Mouse (Mus musculus): Measurements from ENCODE around the gene Vstm4. TPM values are rescaled to one million over a fixed set of nuclear protein-coding genes. Genes with fewer than 3 reads are reported as not detected.
A peak's percentile ranks its signal among the peaks of the same experiment; 100 is the strongest.

Vstm4 gene
- polyA plus RNA-seq, 1 experiment from 2014 or later, result 37.3 TPM

GRCm38 (mm10) chr14:32896896-32897295 lies 40.3 kb downstream of the Vstm4 start:
- no peak overlapping the region for H3K9ac ChIP-seq
- no peak overlapping the region for H3K4me2 ChIP-seq (replicated peaks)
- no peak overlapping the region for H3K4me3 ChIP-seq (replicated peaks)
- 66% methylated on average over 2 of the region's 2 CpGs for WGBS
- 0 out of 2 replicates have a peak, but pooled peaks cover 6% of the 10 kb centered on the region for H3K36me3 ChIP-seq
- H3K4me1 ChIP-seq, result peaks cover 31% of the 10 kb centered on the region
- no peaks in the 10 kb centered on the region for H3K9me3 ChIP-seq (replicated peaks)
- H3K27ac ChIP-seq (replicated peaks), result peak overlapping the region; percentile 44; the same call in 1 of the 2 replicates
- ATAC-seq (ENCODE audit: insufficient number of reproducible peaks, low FRiP score, low TSS enrichment, low read depth), result no peak
- H3K27me3 ChIP-seq, result no peaks in the 10 kb centered on the region

- 0 out of 2 replicates have a peak, but pooled peaks cover 4% of the 10 kb centered on the region for H3K36me3 ChIP-seq
- no peaks in the 10 kb centered on the region for H3K4me1 ChIP-seq
- no peaks in the 10 kb centered on the region for H3K9me3 ChIP-seq (replicated peaks)
- no peak overlapping the region for H3K4me3 ChIP-seq (replicated peaks)
- WGBS, result 87% methylated on average over 3 of the region's 3 CpGs
- no peak overlapping the region for H3K4me2 ChIP-seq (replicated peaks)
- H3K27me3 ChIP-seq, result no peaks in the 10 kb centered on the region
- H3K9ac ChIP-seq, result no peak overlapping the region
- ATAC-seq (ENCODE audit: insufficient number of reproducible peaks, low FRiP score, low TSS enrichment, low read depth), result no peak
- no peak overlapping the region for H3K27ac ChIP-seq (replicated peaks)
These were observed 46.6 kb downstream of the Vstm4 start for GRCm38 (mm10) chr14:32903203-32903602.

GRCm38 (mm10) chr14:32906545-32906944 lies 50.0 kb downstream of the Vstm4 start:
- H3K4me3 ChIP-seq (replicated peaks), result no peak overlapping the region
- 80% methylated on average over 3 of the region's 3 CpGs for WGBS
- no peak overlapping the region for H3K4me2 ChIP-seq (replicated peaks)
- no peaks in the 10 kb centered on the region for H3K9me3 ChIP-seq (replicated peaks)
- H3K27me3 ChIP-seq, result no peaks in the 10 kb centered on the region
- no peak overlapping the region for H3K27ac ChIP-seq (replicated peaks)
- H3K4me1 ChIP-seq, result peaks cover 2% of the 10 kb centered on the region; the same call in 1 of the 2 replicates
- no peak overlapping the region for H3K9ac ChIP-seq
- no peak for ATAC-seq (ENCODE audit: insufficient number of reproducible peaks, low FRiP score, low TSS enrichment, low read depth)
- no peaks in the 10 kb centered on the region for H3K36me3 ChIP-seq

GRCm38 (mm10) chr14:32909112-32909511 lies 52.6 kb downstream of the Vstm4 start:
- H3K4me3 ChIP-seq (replicated peaks), result no peak overlapping the region
- no peak for ATAC-seq (ENCODE audit: insufficient number of reproducible peaks, low FRiP score, low TSS enrichment, low read depth)
- H3K9ac ChIP-seq, result no peak overlapping the region
- H3K9me3 ChIP-seq (replicated peaks), result no peaks in the 10 kb centered on the region
- H3K4me1 ChIP-seq, result peaks cover 2% of the 10 kb centered on the region; the same call in 1 of the 2 replicates
- 88% methylated on average over 6 of the region's 6 CpGs for WGBS
- no peak overlapping the region for H3K4me2 ChIP-seq (replicated peaks)
- H3K27me3 ChIP-seq, result no peaks in the 10 kb centered on the region
- H3K36me3 ChIP-seq, result no peaks in the 10 kb centered on the region
- H3K27ac ChIP-seq (replicated peaks), result no peak overlapping the region

GRCm38 (mm10) chr14:32911187-32911586 lies 54.6 kb downstream of the Vstm4 start:
- Histone ChIP-seq H3K4me2 (replicated peaks) (no peak overlapping the region), H3K27me3 (no peaks in the 10 kb centered on the region), H3K36me3 (no peaks in the 10 kb centered on the region), H3K27ac (replicated peaks) (no peak overlapping the region), H3K9me3 (replicated peaks) (no peaks in the 10 kb centered on the region), H3K4me3 (replicated peaks) (no peak overlapping the region), H3K4me1 (peaks cover 2% of the 10 kb centered on the region; the same call in 1 of the 2 replicates), H3K9ac (no peak overlapping the region)
- ATAC-seq (ENCODE audit: insufficient number of reproducible peaks, low FRiP score, low TSS enrichment, low read depth), result no peak
- WGBS, result 79% methylated on average over 4 of the region's 4 CpGs

- Histone ChIP-seq H3K4me1 (no peaks in the 10 kb centered on the region), H3K36me3 (no peaks in the 10 kb centered on the region), H3K9me3 (replicated peaks) (no peaks in the 10 kb centered on the region), H3K9ac (no peak overlapping the region), H3K27ac (replicated peaks) (no peak overlapping the region), H3K4me3 (replicated peaks) (no peak overlapping the region), H3K27me3 (no peaks in the 10 kb centered on the region), H3K4me2 (replicated peaks) (no peak overlapping the region)
- no peak; the same call in 1 of the 2 replicates for ATAC-seq (ENCODE audit: insufficient number of reproducible peaks, low FRiP score, low TSS enrichment, low read depth)
- 46% methylated on average over 2 of the region's 2 CpGs for WGBS
These were observed 58.8 kb downstream of the Vstm4 start for GRCm38 (mm10) chr14:32915360-32915759.

GRCm38 (mm10) chr14:32917919-32918318 lies 61.4 kb downstream of the Vstm4 start:
- Histone ChIP-seq H3K9me3 (replicated peaks) (no peaks in the 10 kb centered on the region), H3K27ac (replicated peaks) (no peak overlapping the region), H3K4me3 (replicated peaks) (no peak overlapping the region), H3K4me1 (no peaks in the 10 kb centered on the region), H3K36me3 (no peaks in the 10 kb centered on the region), H3K4me2 (replicated peaks) (no peak overlapping the region), H3K9ac (no peak overlapping the region), H3K27me3 (no peaks in the 10 kb centered on the region)
- WGBS, result 95% methylated on average over 1 of the region's 1 CpGs
- no peak for ATAC-seq (ENCODE audit: insufficient number of reproducible peaks, low FRiP score, low TSS enrichment, low read depth)

GRCm38 (mm10) chr14:32923871-32924270 lies 67.3 kb downstream of the Vstm4 start:
- H3K9me3 ChIP-seq (replicated peaks), result no peaks in the 10 kb centered on the region
- WGBS, result 63% methylated on average over 9 of the region's 9 CpGs
- H3K4me2 ChIP-seq (replicated peaks), result no peak overlapping the region
- H3K27me3 ChIP-seq, result no peaks in the 10 kb centered on the region
- no peaks in the 10 kb centered on the region for H3K36me3 ChIP-seq
- 0 out of 2 replicates have a peak, but pooled peaks cover 2% of the 10 kb centered on the region for H3K4me1 ChIP-seq
- no peak for ATAC-seq (ENCODE audit: insufficient number of reproducible peaks, low FRiP score, low TSS enrichment, low read depth)
- H3K27ac ChIP-seq (replicated peaks), result no peak overlapping the region
- H3K9ac ChIP-seq, result no peak overlapping the region
- no peak overlapping the region for H3K4me3 ChIP-seq (replicated peaks)

- Histone ChIP-seq H3K4me1 (no peaks in the 10 kb centered on the region), H3K4me2 (replicated peaks) (no peak overlapping the region), H3K4me3 (replicated peaks) (no peak overlapping the region), H3K9me3 (replicated peaks) (no peaks in the 10 kb centered on the region), H3K9ac (no peak overlapping the region), H3K27me3 (no peaks in the 10 kb centered on the region), H3K27ac (replicated peaks) (no peak overlapping the region; the same call in 1 of the 2 replicates), H3K36me3 (no peaks in the 10 kb centered on the region)
- WGBS, result 81% methylated on average over 10 of the region's 10 CpGs
- no peak for ATAC-seq (ENCODE audit: insufficient number of reproducible peaks, low FRiP score, low TSS enrichment, low read depth)
These were observed 75.2 kb downstream of the Vstm4 start for GRCm38 (mm10) chr14:32931709-32932108.

- no peaks in the 10 kb centered on the region for H3K36me3 ChIP-seq
- H3K9me3 ChIP-seq (replicated peaks), result no peaks in the 10 kb centered on the region
- H3K9ac ChIP-seq, result no peak overlapping the region
- no peak overlapping the region for H3K4me3 ChIP-seq (replicated peaks)
- no peak for ATAC-seq (ENCODE audit: insufficient number of reproducible peaks, low FRiP score, low TSS enrichment, low read depth)
- no peaks in the 10 kb centered on the region for H3K27me3 ChIP-seq
- H3K4me2 ChIP-seq (replicated peaks), result no peak overlapping the region
- WGBS, result 71% methylated on average over 8 of the region's 8 CpGs
- H3K4me1 ChIP-seq, result no peaks in the 10 kb centered on the region
- no peak overlapping the region for H3K27ac ChIP-seq (replicated peaks)
These were observed 75.7 kb downstream of the Vstm4 start for GRCm38 (mm10) chr14:32932220-32932619.

- Histone ChIP-seq H3K27ac (replicated peaks) (no peak overlapping the region), H3K9ac (no peak overlapping the region), H3K27me3 (no peaks in the 10 kb centered on the region), H3K9me3 (replicated peaks) (no peaks in the 10 kb centered on the region), H3K4me1 (no peaks in the 10 kb centered on the region), H3K36me3 (no peaks in the 10 kb centered on the region), H3K4me3 (replicated peaks) (no peak overlapping the region), H3K4me2 (replicated peaks) (no peak overlapping the region)
- ATAC-seq (ENCODE audit: insufficient number of reproducible peaks, low FRiP score, low TSS enrichment, low read depth), result no peak
- WGBS, result 70% methylated on average over 6 of the region's 6 CpGs
These were observed 77.5 kb downstream of the Vstm4 start for GRCm38 (mm10) chr14:32934064-32934463.

GRCm38 (mm10) chr14:32939217-32939616 lies 82.7 kb downstream of the Vstm4 start:
- ATAC-seq (ENCODE audit: insufficient number of reproducible peaks, low FRiP score, low TSS enrichment, low read depth), result no peak
- H3K4me1 ChIP-seq, result no peaks in the 10 kb centered on the region
- no peak overlapping the region for H3K4me2 ChIP-seq (replicated peaks)
- H3K9me3 ChIP-seq (replicated peaks), result no peaks in the 10 kb centered on the region
- no peak overlapping the region for H3K4me3 ChIP-seq (replicated peaks)
- no peaks in the 10 kb centered on the region for H3K36me3 ChIP-seq
- H3K27me3 ChIP-seq, result no peaks in the 10 kb centered on the region
- 79% methylated on average over 5 of the region's 5 CpGs for WGBS
- no peak overlapping the region for H3K27ac ChIP-seq (replicated peaks)
- H3K9ac ChIP-seq, result no peak overlapping the region

Measured in embryonic facial prominence, embryonic 15.5 days (tissue).